Mouse (Mus musculus) lung, postnatal 10 days (tissue): ENCODE measurements around the gene Ccl1.

Source experiments
- DNase-seq: peaks from one replicate; pipeline ENCODE4 v3.0.0; 2021

Gene Ccl1

GRCm38 (mm10) chr11:82305590-82305989 lies at the start of gene Ccl1:
Ccl1 (minus strand) TSS chr11:82305690.
- no peak for DNase-seq

- no peak for DNase-seq
Observed at GRCm38 (mm10) chr11:82351039-82351438, 45.5 kb upstream of the Ccl1 start.

- DNase-seq, result no peak
Observed at GRCm38 (mm10) chr11:82340900-82341299, 35.4 kb upstream of the Ccl1 start.

DNA sequence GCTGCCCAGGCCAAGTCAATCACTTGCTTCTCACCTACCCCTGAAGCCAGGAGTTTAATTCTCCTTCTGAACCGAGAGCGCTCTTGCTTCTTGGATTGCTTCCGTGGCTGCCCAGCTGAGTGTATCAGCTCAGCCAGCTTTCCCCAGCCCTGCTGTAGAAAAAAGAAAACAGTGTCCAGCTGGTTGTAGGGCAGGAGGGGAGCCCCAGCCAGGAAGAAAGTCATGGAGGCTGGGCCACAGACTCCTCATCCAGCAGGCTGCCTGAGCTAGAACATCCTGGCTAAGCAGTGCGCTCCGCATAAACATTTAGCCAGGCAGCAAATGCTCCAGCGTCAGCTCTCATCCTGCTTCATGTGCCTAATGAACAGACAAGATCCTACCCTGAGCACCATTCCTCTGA lies 34.9 kb upstream of the Ccl1 start:
- DNase-seq, result no peak

DNA sequence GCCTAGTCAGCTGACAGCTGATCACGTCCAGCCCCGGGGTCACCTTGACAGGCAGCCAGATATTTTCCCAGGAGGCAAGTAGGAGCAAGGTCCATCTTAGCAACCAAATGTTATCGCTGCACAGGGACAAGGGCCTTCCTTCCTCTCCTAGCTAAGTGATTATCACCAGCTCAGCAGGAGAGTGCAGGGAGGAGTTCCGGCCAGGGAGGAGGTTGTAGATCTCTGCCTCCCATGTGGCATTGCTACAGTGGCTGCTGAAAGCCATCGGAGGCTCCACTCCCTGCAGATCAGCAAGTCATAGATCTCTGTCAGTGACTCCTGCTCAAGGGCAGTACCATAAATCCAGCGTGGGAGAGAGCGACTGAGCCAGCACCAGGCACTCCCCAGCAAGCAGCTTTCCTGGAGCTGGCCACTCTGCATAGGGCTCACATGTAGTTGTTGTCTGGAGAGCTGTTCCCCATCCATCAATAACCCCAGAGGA lies 34.5 kb upstream of the Ccl1 start:
- no peak for DNase-seq

GRCm38 (mm10) chr11:82313153-82313552 lies 7.7 kb upstream of the Ccl1 start:
- peak; percentile 7 for DNase-seq

GRCm38 (mm10) chr11:82310336-82311045 lies 5.0 kb upstream of the Ccl1 start:
- DNase-seq, result no peak

- no peak for DNase-seq
Observed at GRCm38 (mm10) chr11:82297895-82298294, 7.6 kb downstream of the Ccl1 start.

- DNase-seq, result no peak
Observed at GRCm38 (mm10) chr11:82290841-82291240, 14.6 kb downstream of the Ccl1 start.

DNA sequence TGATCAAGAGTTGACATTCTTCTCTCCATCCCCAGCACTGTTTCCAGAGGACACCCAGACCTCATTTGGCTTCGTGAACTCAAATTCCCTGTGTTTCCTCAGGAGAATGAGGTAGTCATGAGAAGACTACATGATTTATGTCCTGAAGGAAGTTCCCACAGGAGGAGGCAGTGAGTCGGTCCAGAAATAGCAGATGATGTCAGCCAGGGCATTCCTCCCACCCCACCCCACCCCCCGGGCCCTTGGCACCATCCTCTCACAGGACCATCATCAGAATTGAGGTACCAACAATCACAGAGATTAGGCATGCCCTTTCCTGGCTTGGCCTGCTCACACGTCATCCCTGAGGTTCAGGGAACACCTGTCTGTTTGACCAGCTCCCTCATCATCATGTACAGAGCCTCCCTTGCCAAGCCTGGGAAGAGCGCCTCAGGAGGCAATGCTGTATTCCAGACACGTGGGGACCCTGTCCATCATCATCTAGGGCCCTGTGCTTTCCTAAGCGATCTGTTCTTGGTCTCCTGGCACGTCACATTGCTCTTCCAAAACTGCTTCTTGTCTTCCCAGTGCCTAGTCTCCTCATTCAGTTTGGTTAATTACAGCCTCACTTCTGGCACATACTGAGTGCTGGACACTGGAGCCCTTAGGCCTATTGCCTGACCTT lies 31.2 kb downstream of the Ccl1 start:
- DNase-seq, result no peak

DNA sequence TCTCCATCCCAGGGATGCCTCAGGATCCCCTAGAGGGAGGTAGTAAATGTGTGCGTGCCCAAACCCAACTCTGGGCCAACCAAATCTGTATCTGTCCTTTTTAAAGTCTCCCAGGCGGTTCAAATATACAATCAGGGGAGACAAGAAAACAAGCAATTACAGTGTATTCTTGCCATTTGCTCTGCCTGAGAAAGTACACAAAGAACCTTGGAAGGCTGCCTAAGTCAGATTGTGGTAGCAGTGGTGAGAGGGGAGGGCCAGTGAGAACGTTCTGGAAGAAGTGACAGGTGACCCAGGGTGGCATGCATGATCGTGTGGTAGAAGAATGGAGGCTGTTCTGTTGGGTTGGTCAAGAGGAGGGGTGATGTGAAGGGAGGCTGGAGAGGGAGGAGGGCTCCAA lies 46.4 kb downstream of the Ccl1 start:
- DNase-seq, result no peak

DNA sequence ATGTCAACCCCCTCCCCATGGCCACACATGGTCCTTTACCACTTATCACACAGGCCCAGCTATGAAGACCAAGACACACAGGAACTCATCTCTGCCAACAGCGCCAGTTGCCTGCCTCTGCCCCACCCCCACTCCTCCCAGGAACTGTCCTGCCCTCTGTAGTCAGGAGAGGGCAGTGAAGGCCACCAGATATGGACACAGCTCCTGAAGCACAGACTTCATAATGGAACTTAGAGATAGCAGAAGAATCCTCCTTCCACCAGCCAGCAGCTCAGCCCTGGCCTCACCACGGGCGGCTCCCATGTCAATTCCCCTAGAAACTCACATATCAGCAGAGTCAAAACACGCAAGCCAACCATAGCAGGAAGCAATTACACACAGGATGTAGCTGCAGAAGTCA lies 49.9 kb downstream of the Ccl1 start:
- DNase-seq, result peak; percentile 21

DNA sequence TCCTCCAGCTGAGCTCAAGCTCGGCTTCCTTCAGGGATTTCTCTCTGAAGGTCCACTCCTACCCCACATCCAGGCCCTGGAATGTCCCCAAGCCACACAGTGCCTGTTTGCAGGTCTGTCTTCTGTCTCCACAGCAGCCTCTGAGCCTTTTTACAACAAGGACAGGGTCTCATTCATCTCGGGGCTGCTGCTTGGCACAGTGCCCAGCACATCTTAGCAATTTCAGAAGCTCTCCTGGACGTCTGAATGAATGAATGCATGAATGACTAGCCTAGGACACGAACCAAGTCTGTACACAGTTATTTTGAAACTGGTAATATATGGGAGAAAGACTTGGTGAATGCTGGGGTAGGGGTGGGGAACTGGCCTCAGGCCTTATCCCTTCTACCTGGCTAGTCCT lies 52.1 kb downstream of the Ccl1 start:
- DNase-seq, result no peak

DNA sequence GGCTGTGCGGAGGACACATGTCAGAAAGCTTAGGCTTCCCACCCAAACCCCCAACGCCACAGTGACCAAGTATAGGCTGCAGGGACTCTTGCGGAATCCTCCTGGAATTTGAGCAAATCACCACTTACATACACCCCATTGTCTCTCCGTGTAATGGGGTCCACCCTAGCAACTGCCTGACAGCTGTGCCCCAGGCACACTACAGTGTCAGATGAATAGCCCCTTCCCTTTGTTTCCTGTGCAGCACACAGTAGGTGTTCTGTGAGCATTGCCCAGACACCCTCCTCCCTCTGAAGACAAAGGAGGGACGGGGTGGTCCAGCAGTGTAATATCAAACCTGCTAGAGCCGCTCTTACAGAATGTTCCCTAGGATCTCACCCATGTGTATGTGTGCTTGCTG lies 54.2 kb downstream of the Ccl1 start:
- DNase-seq, result no peak

- no peak for DNase-seq
Observed at GRCm38 (mm10) chr11:82249945-82250344, 55.5 kb downstream of the Ccl1 start.

GRCm38 (mm10) chr11:82237439-82237838 lies 68.1 kb downstream of the Ccl1 start:
- DNase-seq, result no peak

- peak; percentile 30 for DNase-seq
Observed at GRCm38 (mm10) chr11:82235551-82236207, 69.8 kb downstream of the Ccl1 start.

- DNase-seq, result no peak
Observed at GRCm38 (mm10) chr11:82233991-82234390, 71.5 kb downstream of the Ccl1 start.

- no peak for DNase-seq
Observed at GRCm38 (mm10) chr11:82226976-82227375, 78.5 kb downstream of the Ccl1 start.

DNA sequence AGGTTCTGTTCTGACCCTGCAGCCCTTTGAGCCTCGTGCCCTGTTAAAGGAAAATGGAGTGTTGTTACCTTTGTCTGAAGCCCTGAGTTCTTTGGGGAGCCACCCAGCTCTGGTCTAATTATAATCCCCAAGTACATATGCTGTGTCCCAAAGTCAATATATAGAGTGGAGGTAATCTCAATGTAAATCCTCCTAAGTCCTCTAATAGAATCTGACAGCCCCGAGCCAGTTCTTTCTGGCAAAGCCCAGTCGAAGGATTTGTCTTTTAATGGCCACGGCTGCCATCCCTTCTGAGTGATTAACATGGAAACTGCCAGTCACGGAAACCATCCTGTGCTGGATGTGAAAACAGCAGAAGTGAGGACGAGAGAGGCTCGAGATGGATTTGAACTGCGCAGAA lies 79.6 kb downstream of the Ccl1 start:
- DNase-seq, result no peak

DNA sequence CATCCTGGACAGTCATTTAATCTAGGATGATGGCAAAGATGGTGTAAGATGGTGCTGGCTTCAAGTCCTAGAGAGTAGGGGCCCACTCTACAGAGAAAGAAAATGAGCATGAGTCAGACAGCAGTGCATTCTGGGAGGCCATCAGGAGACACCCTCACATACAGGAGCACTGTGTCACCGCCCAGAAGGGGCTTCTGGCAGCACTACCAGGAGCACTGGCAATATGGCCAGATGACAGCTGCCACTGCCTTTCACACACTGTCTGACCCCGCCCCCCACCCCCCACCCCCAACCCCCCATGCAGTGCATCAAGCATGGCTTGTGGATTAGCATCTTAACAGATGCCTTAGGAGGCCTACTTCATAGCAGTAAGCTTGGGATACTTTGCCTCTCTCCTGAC lies 89.0 kb downstream of the Ccl1 start:
- no peak for DNase-seq

DNA sequence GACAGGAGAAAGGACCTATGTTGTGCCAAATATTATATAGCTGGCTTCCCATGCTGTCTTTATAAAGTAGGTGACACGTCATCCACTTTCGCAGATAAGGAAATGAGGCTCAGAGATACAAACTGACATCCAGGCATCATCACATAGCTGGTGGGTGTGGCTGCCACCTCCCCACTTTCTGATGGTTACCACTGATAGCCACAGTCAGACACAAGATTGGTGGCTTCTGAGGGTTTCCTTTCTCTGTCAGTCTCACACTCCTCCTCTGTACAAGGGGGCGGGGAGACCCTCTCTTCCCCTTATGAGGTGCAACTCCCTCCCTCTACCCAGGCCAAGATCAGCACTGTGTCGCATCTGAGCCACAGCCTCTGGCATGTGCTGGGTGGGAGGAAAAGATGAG lies 91.1 kb downstream of the Ccl1 start:
- no peak for DNase-seq

- no peak for DNase-seq
Observed at GRCm38 (mm10) chr11:82206960-82207488, 98.5 kb downstream of the Ccl1 start.

DNA sequence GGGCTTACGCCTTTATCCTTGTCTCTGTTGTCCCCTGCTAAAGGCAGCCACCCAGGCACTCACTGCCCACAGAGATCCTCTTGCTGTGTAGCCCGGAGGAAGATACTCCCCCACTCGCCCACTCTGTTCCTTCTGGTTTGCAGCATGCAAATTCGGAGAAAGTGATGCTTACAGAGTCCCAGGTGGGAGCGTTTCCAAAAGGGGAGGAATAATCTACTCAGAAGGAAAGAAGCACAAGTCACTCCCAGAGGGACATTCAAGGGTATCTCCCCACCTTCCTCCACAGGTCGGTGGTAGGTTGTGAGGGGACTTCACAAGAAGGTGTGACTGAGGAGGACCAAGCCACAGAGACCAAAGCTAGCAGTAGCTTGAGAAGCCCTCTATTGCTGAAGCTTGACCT lies 100.3 kb downstream of the Ccl1 start:
- DNase-seq, result no peak
